Mouse (Mus musculus): Measurements from ENCODE around the gene Cmtr1. TPM values are rescaled to one million over a fixed set of nuclear protein-coding genes. Genes with fewer than 3 reads are reported as not detected.
"Not testable (repeated sequence)": the region's sequence is repeated elsewhere in the genome, so short reads cannot be mapped to it uniquely, and the experiment has no call there.

The Cmtr1 gene
- polyA plus RNA-seq, 1 experiment, result 77.9 TPM

GRCm38 (mm10) chr17:29710562-29711044 is 50.2 kb downstream of the Cmtr1 start:
- no peak for TF ChIP-seq CTCF (IDR thresholded peaks at IDR 0.05; ENCODE audit: extremely low read depth, insufficient read depth, low read length)
- no peak for TF ChIP-seq POLR2A (IDR thresholded peaks at IDR 0.05; ENCODE audit: extremely low read depth, insufficient read depth, low read length)
- Histone ChIP-seq H3K4me1 (ENCODE audit: control insufficient read depth, insufficient read depth, low read length) (peaks cover 8% of the 10 kb centered on the region), H3K4me3 (ENCODE audit: insufficient read depth, low read length) (no peak overlapping the region), H3K27ac (ENCODE audit: insufficient read depth, low read length) (no peak overlapping the region)

GRCm38 (mm10) chr17:29711076-29711744 is 50.8 kb downstream of the Cmtr1 start:
- no peak overlapping the region for H3K4me3 ChIP-seq (ENCODE audit: insufficient read depth, low read length)
- H3K27ac ChIP-seq (ENCODE audit: insufficient read depth, low read length), result no peak overlapping the region
- peaks cover 9% of the 10 kb centered on the region for H3K4me1 ChIP-seq (ENCODE audit: control insufficient read depth, insufficient read depth, low read length)
- TF ChIP-seq POLR2A (IDR thresholded peaks at IDR 0.05; ENCODE audit: extremely low read depth, insufficient read depth, low read length), result no peak
- no peak for TF ChIP-seq CTCF (IDR thresholded peaks at IDR 0.05; ENCODE audit: extremely low read depth, insufficient read depth, low read length)

- no peak for TF ChIP-seq CTCF (IDR thresholded peaks at IDR 0.05; ENCODE audit: extremely low read depth, insufficient read depth, low read length)
- no peak for TF ChIP-seq POLR2A (IDR thresholded peaks at IDR 0.05; ENCODE audit: extremely low read depth, insufficient read depth, low read length)
- Histone ChIP-seq H3K4me1 (ENCODE audit: control insufficient read depth, insufficient read depth, low read length) (peaks cover 9% of the 10 kb centered on the region), H3K4me3 (ENCODE audit: insufficient read depth, low read length) (no peak overlapping the region), H3K27ac (ENCODE audit: insufficient read depth, low read length) (no peak overlapping the region)
Measured at GRCm38 (mm10) chr17:29711745-29712431, 51.5 kb downstream of the Cmtr1 start.

GRCm38 (mm10) chr17:29712565-29712964 is 52.2 kb downstream of the Cmtr1 start:
- Histone ChIP-seq H3K4me1 (ENCODE audit: control insufficient read depth, insufficient read depth, low read length) (peaks cover 11% of the 10 kb centered on the region), H3K4me3 (ENCODE audit: insufficient read depth, low read length) (no peak overlapping the region), H3K27ac (ENCODE audit: insufficient read depth, low read length) (no peak overlapping the region)
- TF ChIP-seq POLR2A (IDR thresholded peaks at IDR 0.05; ENCODE audit: extremely low read depth, insufficient read depth, low read length), result no peak
- no peak for TF ChIP-seq CTCF (IDR thresholded peaks at IDR 0.05; ENCODE audit: extremely low read depth, insufficient read depth, low read length)

GRCm38 (mm10) chr17:29713734-29714133 is 53.3 kb downstream of the Cmtr1 start:
- H3K4me1 ChIP-seq (ENCODE audit: control insufficient read depth, insufficient read depth, low read length), result peaks cover 11% of the 10 kb centered on the region
- not testable (repeated sequence) for H3K4me3 ChIP-seq (ENCODE audit: insufficient read depth, low read length); H3K27ac ChIP-seq (ENCODE audit: insufficient read depth, low read length)

- no peak for TF ChIP-seq CTCF (IDR thresholded peaks at IDR 0.05; ENCODE audit: extremely low read depth, insufficient read depth, low read length)
- peak; percentile 46; the same call in 1 of the 2 replicates for TF ChIP-seq POLR2A (IDR thresholded peaks at IDR 0.05; ENCODE audit: extremely low read depth, insufficient read depth, low read length)
- H3K4me3 ChIP-seq (ENCODE audit: insufficient read depth, low read length), result peak within 1 kb of the TSS; percentile 41
- peaks cover 3% of the 10 kb centered on the region; the same call in 1 of the 2 replicates for H3K4me1 ChIP-seq (ENCODE audit: control insufficient read depth, insufficient read depth, low read length)
- H3K27ac ChIP-seq (ENCODE audit: insufficient read depth, low read length), result 0 out of 2 replicates have a peak within 1 kb of the TSS, but pooled peaks have one; percentile 24
Measured at GRCm38 (mm10) chr17:29716732-29717445, 56.5 kb downstream of the Cmtr1 start, which contains the start of gene Ccdc167. TSS of gene Ccdc167 (minus strand) at chr17:29717044.

- Histone ChIP-seq H3K27ac (ENCODE audit: insufficient read depth, low read length) (no peak overlapping the region), H3K4me1 (ENCODE audit: control insufficient read depth, insufficient read depth, low read length) (peaks cover 3% of the 10 kb centered on the region; the same call in 1 of the 2 replicates), H3K4me3 (ENCODE audit: insufficient read depth, low read length) (no peak overlapping the region)
- TF ChIP-seq CTCF (IDR thresholded peaks at IDR 0.05; ENCODE audit: extremely low read depth, insufficient read depth, low read length) (no peak), POLR2A (IDR thresholded peaks at IDR 0.05; ENCODE audit: extremely low read depth, insufficient read depth, low read length) (no peak)
Measured at GRCm38 (mm10) chr17:29718660-29719059, 58.3 kb downstream of the Cmtr1 start.

- no peak overlapping the region for H3K27ac ChIP-seq (ENCODE audit: insufficient read depth, low read length)
- TF ChIP-seq CTCF (IDR thresholded peaks at IDR 0.05; ENCODE audit: extremely low read depth, insufficient read depth, low read length), result no peak
- TF ChIP-seq POLR2A (IDR thresholded peaks at IDR 0.05; ENCODE audit: extremely low read depth, insufficient read depth, low read length), result no peak
Measured at GRCm38 (mm10) chr17:29719628-29720575, 59.5 kb downstream of the Cmtr1 start.

More at GRCm38 (mm10) chr17:29719628-29720575, 59.5 kb downstream of the Cmtr1 start:
- H3K4me1 ChIP-seq (ENCODE audit: control insufficient read depth, insufficient read depth, low read length), result peaks cover 3% of the 10 kb centered on the region; the same call in 1 of the 2 replicates
- no peak overlapping the region for H3K4me3 ChIP-seq (ENCODE audit: insufficient read depth, low read length)
